In genomic region chr11:59921265-59921664, GRCm38 (mm10) we compare ENCODE assay signal across 11 mouse cellular contexts. TPM values are rescaled to one million over a fixed set of nuclear protein-coding genes. Genes with fewer than 3 reads are reported as not detected.
A peak's percentile ranks its signal among the peaks of the same experiment; 100 is the strongest.
DNase-seq lines count a peak whose midpoint lies in the region; ATAC-seq and TF ChIP-seq lines count a peak whose summit lies in the region.
"Had no signal": no experiment of that assay in that cellular context is flagged by ENCODE, and none has a peak within 500 bp of the region (broad histone marks: within the 10 kb centered on the region; RNA-seq: fewer than 3 reads in every experiment).

No protein-coding gene starts in this region.

- H3K27ac ChIP-seq in ES-Bruce4 (ENCODE audit: insufficient read depth, low read length): no peak overlapping the region
- no peak overlapping the region for H3K27ac ChIP-seq in hindbrain, embryonic 12.5 days
- H3K27ac ChIP-seq: neural tube, embryonic 13.5 days had no signal

- H3K27me3 ChIP-seq in ES-Bruce4 (ENCODE audit: control insufficient read depth, insufficient read depth, low read length, poor library complexity, severe bottlenecking): no peaks in the 10 kb centered on the region
- H3K27me3 ChIP-seq in hindbrain, embryonic 12.5 days: no peaks in the 10 kb centered on the region
- H3K27me3 ChIP-seq: neural tube, embryonic 13.5 days had no signal

- ATAC-seq in hindbrain, embryonic 12.5 days (ENCODE audit: low FRiP score): no peak
- no peak for ATAC-seq in inflammation-experienced regulatory T-cells, adult 6 months

- H3K9me3 ChIP-seq in ES-Bruce4 (replicated peaks; ENCODE audit: control insufficient read depth, insufficient read depth, low read length, poor library complexity, severe bottlenecking): no peaks in the 10 kb centered on the region; the same call in 1 of the 2 replicates
- no peaks in the 10 kb centered on the region for H3K9me3 ChIP-seq in hindbrain, embryonic 12.5 days (replicated peaks)
- H3K9me3 ChIP-seq: neural tube, embryonic 13.5 days had no signal

- TF ChIP-seq CTCF in ES-Bruce4 (IDR thresholded peaks at IDR 0.05; ENCODE audit: low read depth, low read length): no peak
- TF ChIP-seq CTCF in lung, adult 2 months (IDR thresholded peaks at IDR 0.05; ENCODE audit: insufficient read depth, low read length): no peak

- DNase-seq in embryo, embryonic 10.5 days (ENCODE audit: low spot score): peak; percentile 34
- DNase-seq in kidney, adult 9 months: peak; percentile 82
- no peak for DNase-seq in lung, adult 2 months
- no peak for DNase-seq in layer of hippocampus, postnatal 10 days (ENCODE audit: low spot score in 2 of 2)
- no peak for DNase-seq in right cerebral cortex, postnatal 10 days (ENCODE audit: low spot score in 2 of 2)
- DNase-seq: cerebellum, adult 9-10 months; gastrocnemius, postnatal 14 days had no signal

- no peaks in the 10 kb centered on the region for H3K36me3 ChIP-seq in ES-Bruce4 (ENCODE audit: control insufficient read depth, insufficient read depth, low read length, poor library complexity, severe bottlenecking)
- H3K36me3 ChIP-seq in hindbrain, embryonic 12.5 days: no peaks in the 10 kb centered on the region
- H3K36me3 ChIP-seq: neural tube, embryonic 13.5 days had no signal

- H3K4me3 ChIP-seq in ES-Bruce4 (ENCODE audit: low read depth, low read length): 0 out of 2 replicates have a peak overlapping the region, but pooled peaks have one; percentile 18
- H3K4me3 ChIP-seq in lung, adult 2 months (replicated peaks; ENCODE audit: extremely low read depth, low read depth, low read length): no peak overlapping the region
- H3K4me3 ChIP-seq in hindbrain, embryonic 12.5 days: no peak overlapping the region
- H3K4me3 ChIP-seq: neural tube, embryonic 13.5 days had no signal

- H3K9ac ChIP-seq in ES-Bruce4 (ENCODE audit: low read depth, poor library complexity, severe bottlenecking): no peak overlapping the region
- no peak overlapping the region for H3K9ac ChIP-seq in hindbrain, embryonic 12.5 days
- H3K9ac ChIP-seq: neural tube, embryonic 13.5 days had no signal

- H3K4me2 ChIP-seq in hindbrain, embryonic 12.5 days (replicated peaks): no peak overlapping the region; the same call in 1 of the 2 replicates
- H3K4me2 ChIP-seq: neural tube, embryonic 13.5 days had no signal

- WGBS in lung, adult 2 months: 33% methylated on average over 7 of the region's 7 CpGs
- 24% methylated on average over 7 of the region's 7 CpGs for WGBS in hindbrain, embryonic 12.5 days

- TF ChIP-seq EP300 in ES-Bruce4 (IDR thresholded peaks at IDR 0.05; ENCODE audit: insufficient read depth, low read depth, low read length): no peak

- H3K4me1 ChIP-seq in ES-Bruce4 (ENCODE audit: control insufficient read depth, insufficient read depth, low read length): no peaks in the 10 kb centered on the region
- peaks cover 3% of the 10 kb centered on the region; the same call in 1 of the 2 replicates for H3K4me1 ChIP-seq in lung, adult 2 months (ENCODE audit: control insufficient read depth, insufficient read depth, low read length)
- H3K4me1 ChIP-seq in hindbrain, embryonic 12.5 days: no peaks in the 10 kb centered on the region
- H3K4me1 ChIP-seq: neural tube, embryonic 13.5 days had no signal

- TF ChIP-seq POLR2A in ES-Bruce4 (IDR thresholded peaks at IDR 0.05; ENCODE audit: insufficient read depth, low read length): no peak
- TF ChIP-seq POLR2A in lung, adult 2 months (IDR thresholded peaks at IDR 0.05; ENCODE audit: borderline replicate concordance, extremely low read depth, low read depth, low read length): peak; percentile 64; the same call in 1 of the 2 replicates

RNA-seq across cellular contexts. Expression of gene Med9, which starts 26.7 kb away (rescaled TPM):
- polyA plus RNA-seq in ES-Bruce4 (2011; ENCODE audit: insufficient read depth, insufficient read length, low read depth, missing spikeins): 19.8 and 19.9 TPM in 2 replicates
- polyA plus RNA-seq in lung, adult 2 months (2012; rRNA removed): 21.2 and 21.5 TPM in 2 replicates
- polyA plus RNA-seq in hindbrain, embryonic 12.5 days (2016; fragmentation: Nextera tagmentation; extraction: Ambion mirVana): 34.7 and 36.6 TPM in 2 replicates
- 10 to 100 TPM; 25.0 to 28.3 TPM for total RNA-seq in layer of hippocampus, postnatal 10 days (2021)
- 1 to 10 TPM; 4.0 to 8.1 (median 6.0) TPM for polyA plus RNA-seq in inflammation-experienced regulatory T-cells, adult 6 months (2017; shearing (Covaris generic))

RNA-seq across cellular contexts. Expression of gene Rasd1, which starts 43.5 kb away (rescaled TPM):
- polyA plus RNA-seq in ES-Bruce4 (2011; ENCODE audit: insufficient read depth, insufficient read length, low read depth, missing spikeins): 0.63 and 1.1 TPM in 2 replicates
- 3.0 and 4.3 TPM in 2 replicates for polyA plus RNA-seq in lung, adult 2 months (2012; rRNA removed)
- 1.5 and 1.7 TPM in 2 replicates for polyA plus RNA-seq in hindbrain, embryonic 12.5 days (2016; fragmentation: Nextera tagmentation; extraction: Ambion mirVana)
- 10 to 100 TPM; 12.2 to 14.2 TPM for total RNA-seq in layer of hippocampus, postnatal 10 days (2021)
- polyA plus RNA-seq in inflammation-experienced regulatory T-cells, adult 6 months (2017; shearing (Covaris generic)): under 1 TPM in 1 of 3 experiments, not detected in 2; 0.88 TPM

Comparison
In these comparisons a context has a peak if more than half of its experiments do, and no peak if none do; other contexts are left out.
1. DNase-seq: peak in embryo, embryonic 10.5 days (single experiment) and kidney, adult 9 months (single experiment); none in lung, adult 2 months (single experiment), layer of hippocampus, postnatal 10 days (0 of 2) and right cerebral cortex, postnatal 10 days (0 of 2).